Mouse (Mus musculus) cerebellum, postnatal 10 days (tissue): ENCODE data around the gene Msl1.
"Not testable (repeated sequence)": the region's sequence is repeated elsewhere in the genome, so short reads cannot be mapped to it uniquely, and the experiment has no call there.

Experiments
- DNase-seq, 2 experiments: peaks; one replicate each; pipeline ENCODE4 v3.0.0; 2021; ENCODE audit warnings: mixed read lengths in 2 of 2

Gene Msl1

DNA sequence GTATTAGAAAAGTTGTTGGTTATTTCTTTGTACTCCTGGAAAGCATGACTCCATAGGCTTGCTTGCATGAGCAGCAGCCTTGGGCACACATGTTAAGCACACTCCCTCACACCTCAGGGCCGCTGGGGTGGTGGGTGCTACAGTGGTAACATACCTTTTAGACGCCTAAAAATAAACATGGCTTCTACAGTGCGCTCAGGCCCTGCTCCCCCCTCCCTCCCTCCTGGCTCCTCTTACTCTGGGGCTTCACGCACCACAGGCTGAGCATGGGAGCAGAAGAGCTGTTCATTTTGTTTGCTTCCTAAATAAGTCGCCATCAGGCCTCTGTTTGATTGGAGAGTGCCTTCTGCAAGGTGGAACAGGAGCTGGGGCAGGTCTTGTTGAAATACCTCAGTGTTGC is 2.0 kb downstream of the Msl1 start:
- peak; percentile 50 to 58 for DNase-seq

DNA sequence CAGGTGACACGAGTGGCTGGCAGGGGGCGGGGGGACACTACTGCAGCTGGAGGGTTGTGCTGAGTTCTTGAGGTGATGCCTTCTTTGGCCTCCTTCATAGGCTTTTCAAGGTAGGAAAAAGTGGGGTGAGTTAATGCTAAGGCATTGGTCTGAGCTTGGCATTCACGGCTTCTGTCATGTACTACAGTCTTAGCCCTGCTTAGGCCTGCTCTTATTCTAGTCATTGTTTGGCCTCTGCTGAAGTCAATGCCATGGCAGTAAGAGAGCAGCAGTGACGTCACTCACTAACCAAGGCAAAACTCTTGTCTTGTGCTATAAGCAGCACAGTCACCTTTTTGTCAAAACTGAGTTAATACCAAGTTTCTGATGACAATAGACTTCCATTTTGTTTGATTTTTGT is 2.6 kb downstream of the Msl1 start:
- DNase-seq: no peak

DNA sequence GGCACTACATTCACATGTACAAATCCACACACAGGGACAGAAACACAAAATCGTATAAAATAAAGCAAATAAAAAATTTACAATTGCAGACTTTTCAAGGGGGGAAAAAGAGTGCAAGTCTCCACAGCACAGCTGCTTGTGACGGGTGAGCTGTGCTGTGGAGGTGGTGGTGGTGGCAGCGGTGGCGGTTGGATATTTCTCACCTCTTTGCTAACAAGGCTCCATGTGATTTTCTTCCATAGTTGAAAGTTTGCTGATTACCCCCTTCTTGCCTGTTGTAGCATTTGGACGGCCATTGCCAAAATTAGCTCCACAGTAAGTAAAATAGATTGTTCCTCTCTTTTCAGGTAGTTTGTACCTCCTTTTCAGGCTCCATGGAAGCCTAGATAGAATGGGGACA is 9.3 kb downstream of the Msl1 start, which contains the start of gene Casc3:
Gene Casc3 (plus strand): TSS at position 301 of the 400 bp plus-strand sequence.
- no peak for DNase-seq

DNA sequence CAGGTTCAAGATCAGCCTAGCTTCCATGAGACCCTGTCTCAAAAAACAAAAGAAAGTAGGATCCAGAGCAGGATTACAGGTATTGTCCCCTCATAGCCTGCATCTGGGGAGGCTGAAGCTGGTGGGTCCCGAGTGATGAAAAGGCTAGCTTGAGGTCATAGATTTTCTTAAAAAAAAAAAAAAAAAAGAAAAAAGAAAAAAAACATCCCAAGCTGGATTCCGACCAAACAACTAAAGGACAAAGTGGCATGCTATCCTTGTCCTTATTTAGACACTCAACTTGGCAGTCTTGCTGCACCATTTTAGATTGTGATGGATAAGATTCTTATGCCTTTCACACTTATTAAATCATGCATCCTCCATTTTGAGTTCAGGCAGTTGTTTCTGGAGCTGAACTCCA is 13.1 kb downstream of the Msl1 start:
- DNase-seq: peak in 1 of 2 experiments; percentile 28

DNA sequence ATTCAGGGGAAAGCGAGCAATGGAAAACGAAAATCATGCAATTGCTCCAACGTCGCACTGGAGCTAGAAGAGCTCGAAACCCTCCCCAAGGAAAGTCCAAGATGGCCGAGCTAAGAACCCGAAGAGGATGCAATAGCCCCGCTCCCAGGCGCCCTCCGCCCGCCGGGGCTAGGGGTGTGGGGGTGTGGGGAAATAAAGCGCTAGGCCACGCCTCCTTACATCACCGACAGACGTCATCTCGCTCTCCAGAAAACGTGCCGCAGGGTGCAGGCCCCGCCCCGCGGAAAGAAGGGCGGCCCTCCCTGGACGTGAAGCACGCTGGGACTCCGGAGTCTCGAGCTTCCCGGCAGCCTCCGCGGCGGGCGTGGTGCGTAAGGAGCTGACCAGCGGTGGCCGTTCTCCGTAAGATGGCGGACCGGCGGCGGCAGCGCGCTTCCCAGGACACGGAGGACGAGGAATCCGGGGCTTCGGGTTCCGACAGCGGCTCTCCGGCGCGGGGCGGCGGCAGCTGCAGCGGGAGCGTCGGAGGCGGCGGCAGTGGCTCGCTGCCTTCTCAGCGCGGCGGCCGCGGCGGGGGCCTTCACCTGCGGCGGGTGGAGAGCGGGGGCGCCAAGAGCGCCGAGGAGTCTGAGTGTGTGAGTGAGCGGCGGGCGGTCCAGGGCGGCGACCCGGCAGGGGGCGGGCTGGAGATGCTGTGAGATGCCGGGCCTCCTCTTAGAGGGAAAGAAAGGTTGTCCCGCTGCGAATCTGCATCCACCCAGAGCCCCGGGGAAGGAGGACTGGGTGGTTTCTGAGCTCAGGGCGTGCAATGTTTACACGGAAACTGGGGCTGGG is 14.4 kb downstream of the Msl1 start:
- DNase-seq: peak; percentile 99 to 100

DNA sequence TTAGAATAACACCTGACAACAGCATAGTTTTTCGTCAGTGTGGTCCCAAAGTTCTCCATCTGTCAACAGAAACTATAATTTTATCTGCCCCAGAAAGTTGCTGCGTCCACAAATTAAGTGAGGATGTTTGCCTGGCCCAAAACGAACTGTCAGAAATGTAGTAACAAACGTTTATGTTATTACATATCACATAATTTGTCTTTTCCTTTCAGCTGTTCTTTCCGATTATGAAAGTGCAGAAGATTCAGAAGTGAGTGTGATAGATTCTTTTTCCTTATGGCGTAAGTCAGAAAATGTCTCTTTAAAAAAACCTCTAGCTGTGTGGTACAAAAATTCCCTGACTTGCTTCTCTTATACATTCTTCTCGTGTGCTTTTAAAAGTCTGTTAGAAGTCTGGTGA is 15.4 kb downstream of the Msl1 start:
- no peak for DNase-seq

DNA sequence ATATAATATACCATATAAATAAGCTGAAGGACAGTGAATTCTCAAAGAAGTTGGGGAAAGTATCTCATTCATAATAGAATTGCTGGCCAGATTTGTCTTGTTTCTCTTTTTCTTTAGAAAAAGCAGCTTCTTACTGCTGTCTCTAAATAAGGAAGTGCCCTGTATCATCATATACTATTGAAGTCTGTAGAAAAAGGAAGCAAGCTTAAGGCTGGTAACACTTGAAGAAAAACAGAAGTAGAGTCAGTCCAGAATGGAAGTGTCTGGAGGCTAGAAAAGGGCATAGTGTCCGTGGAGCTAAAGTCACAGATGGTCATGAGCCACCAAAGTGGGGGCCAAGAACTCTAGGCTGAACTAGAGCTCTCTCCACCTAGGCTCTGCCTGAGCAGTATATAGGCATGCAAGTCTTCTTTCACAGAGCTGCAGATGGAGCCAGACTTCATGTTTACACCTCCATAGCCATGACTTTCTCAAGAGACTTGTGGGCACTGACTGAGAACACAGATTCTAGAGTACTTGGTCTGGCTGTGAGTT is 21.5 kb downstream of the Msl1 start:
- DNase-seq: no peak

DNA sequence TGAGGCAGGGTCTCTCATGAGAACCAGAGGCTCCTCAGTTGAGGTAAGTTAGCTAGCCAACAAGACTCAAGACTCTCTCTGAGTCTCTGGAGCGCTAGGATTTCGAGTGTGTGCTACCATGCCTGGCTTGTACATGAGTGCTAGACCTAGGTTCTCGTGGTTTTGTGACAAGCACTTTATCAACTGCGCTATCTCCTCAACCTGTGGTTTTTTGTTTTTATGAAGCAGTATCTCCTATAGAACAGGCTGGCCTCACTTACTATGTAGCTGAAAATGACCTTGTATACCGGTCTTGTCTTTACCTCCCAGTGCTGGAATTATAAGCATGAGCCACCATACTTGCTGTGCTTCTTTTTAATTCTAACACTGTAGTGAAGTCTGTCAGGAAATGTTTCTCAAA is 25.7 kb downstream of the Msl1 start:
- no peak for DNase-seq

DNA sequence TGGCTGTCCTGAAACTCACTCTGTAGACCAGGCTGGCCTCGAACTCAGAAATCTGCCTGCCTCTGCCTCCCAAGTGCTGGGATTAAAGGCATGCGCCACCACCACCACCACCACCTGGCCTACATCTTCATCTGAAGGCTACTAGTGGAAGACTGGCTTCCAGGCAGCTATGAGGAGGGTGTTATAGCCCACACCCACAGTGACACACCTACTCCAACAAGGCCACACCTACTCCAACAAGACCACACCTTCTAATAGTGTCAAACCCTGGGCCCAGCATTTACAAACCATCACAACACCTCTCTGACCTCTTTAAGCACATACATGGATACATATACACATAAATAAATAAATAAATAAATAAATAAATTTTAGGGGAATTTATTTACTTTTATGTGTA is 30.8 kb downstream of the Msl1 start:
- not testable (repeated sequence) for DNase-seq

DNA sequence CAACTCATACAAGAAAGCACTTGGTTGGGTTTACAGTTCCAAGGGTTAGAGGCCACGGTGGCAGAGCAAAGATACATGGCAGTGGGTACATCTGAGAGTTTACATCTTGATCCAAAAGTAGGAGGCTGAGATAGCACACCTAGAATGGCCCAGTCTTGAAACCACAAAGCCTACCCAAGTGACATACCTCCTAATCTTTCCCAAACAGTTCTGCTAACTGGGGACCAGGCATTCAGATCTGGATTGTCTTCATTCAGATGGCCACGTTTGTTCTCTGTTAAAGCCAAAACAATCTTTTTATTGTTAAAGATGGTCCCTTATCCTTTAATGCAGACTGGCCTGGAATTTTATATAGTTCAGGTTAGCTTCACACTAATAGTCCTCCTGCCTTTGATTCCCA is 32.6 kb downstream of the Msl1 start:
- DNase-seq: no peak

DNA sequence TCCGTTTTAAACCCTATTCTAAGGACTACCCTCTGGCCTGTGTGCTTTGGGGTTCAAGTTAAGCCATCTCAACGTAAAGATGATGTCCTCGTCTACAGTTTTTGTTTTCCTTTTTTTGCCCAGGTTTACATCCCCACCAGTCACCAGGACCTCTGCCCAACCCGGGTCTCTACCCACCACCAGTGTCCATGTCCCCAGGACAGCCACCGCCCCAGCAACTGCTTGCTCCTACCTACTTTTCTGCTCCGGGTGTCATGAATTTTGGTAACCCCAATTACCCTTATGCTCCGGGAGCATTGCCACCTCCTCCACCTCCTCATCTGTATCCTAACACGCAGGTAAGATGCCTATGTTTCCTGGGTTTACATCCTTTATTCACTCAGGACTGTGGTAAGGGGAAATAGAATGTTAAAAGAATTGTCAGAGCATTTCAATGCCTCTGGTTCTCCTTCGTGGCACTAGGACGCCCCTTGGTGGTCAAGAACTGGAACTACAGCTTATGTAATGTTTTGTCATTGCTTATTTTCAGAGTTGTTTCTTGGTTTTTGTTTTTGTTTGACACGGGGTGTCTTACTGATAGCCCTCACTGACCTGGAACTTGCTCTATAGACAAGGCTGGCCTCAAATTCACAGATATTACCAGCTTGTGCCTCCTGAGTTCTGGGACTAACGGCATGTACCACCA is 33.9 kb downstream of the Msl1 start:
- DNase-seq: peak; percentile 45 to 69

DNA sequence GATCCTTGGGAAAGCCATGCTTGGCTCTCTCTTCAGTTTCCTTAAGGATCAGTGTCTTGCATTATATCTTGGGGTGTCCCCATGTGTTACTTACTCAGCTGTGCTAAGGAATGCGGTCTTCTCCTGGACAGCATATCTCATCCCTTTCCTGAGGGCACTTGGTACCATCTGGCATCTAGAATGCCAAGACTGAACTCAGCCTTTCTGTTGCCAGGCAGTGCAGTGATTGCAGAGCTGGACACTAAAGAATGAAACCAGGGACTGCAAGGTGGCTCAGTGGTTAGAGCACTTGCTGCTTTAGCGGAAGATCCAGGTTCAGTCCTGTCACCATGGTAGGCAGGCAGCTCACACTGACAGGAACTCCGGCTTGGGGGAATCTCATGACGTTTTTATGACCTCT is 34.6 kb downstream of the Msl1 start:
- no peak for DNase-seq

DNA sequence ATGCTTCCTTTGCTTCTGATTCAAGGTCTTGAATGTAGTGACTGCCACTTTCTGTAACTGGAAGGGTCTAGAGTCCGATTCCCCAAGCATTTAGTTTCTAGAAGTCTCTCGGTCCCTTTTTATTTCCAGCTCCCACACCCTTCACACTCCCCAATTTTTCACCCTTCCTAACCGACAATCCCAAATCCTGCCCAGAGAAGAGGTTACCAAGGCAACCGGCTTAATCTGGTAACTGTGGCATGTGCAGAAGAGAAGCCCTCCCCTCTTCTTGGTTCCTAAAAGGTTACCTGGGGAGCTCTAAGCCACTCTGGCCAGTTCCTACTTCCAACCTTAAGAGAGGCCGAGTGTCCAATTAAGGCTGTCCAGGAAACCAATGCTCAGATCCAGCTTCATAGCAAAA is 40.0 kb downstream of the Msl1 start:
- no peak for DNase-seq

DNA sequence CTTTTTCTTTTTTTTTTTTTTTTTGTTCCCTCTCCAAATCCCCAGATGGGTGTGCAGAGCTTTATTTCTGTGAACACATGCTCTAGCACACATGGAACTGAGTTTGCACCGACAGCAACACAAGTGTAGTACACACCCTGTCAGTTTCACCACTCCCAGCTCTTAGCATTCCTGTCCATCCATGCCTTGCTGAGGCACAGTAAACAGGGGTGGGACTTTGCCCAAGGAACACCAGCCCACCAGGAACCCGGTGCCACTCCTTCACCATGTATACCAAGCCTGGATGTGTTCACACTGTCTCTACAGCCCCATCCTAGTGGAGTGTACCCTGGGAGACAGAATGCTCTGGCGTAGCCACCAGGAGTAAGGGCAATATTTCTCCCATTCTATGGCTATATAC is 40.4 kb downstream of the Msl1 start:
- no peak for DNase-seq

DNA sequence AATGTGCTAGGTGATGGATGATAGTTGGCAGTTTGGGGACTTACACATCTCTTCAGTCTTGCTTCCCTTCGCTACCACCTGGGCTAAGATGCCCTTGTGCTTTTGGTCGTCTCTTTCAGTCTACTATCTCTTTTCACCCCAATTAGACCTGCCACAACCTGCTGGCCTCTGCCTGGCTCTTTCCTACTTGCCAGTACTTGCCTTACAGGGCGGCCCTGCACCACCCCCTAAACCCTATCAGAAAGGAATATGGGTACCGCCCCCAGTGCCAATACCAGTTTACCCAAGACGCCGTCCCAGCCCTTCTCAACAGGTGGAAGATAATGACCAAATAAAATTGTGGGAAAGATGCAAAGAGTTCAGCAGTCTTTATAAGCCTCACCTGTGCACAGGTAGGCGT is 40.8 kb downstream of the Msl1 start:
- DNase-seq: no peak

DNA sequence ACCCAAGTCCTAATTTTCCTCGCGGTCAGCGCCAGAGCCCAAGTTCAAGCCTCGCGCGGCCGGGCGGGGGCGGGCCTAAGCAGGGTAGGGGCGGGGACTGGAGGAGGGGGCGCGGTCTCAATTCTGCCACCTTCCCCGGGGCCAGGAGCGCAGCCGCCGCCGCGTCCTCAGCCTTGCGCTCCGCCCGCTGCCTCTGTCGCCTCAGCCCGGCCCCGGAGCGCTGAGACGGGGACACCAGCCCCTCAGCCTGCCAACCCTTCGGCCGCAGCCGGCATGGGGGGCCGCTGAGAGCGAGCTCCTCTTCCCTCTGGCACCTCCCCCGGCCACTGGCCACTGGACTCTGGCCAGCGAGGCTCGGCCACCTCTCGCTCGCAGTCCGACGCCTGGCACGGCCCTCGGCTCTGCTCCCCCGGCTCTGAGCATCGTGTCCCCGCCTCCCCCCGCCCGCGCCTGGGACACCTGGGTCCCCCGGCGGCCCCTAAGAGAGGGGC is 41.4 kb downstream of the Msl1 start, which contains the start of gene Rapgefl1:
Gene Rapgefl1 (plus strand): TSS at position 135 of the 491 bp plus-strand sequence.
- peak; percentile 93 to 94 for DNase-seq

DNA sequence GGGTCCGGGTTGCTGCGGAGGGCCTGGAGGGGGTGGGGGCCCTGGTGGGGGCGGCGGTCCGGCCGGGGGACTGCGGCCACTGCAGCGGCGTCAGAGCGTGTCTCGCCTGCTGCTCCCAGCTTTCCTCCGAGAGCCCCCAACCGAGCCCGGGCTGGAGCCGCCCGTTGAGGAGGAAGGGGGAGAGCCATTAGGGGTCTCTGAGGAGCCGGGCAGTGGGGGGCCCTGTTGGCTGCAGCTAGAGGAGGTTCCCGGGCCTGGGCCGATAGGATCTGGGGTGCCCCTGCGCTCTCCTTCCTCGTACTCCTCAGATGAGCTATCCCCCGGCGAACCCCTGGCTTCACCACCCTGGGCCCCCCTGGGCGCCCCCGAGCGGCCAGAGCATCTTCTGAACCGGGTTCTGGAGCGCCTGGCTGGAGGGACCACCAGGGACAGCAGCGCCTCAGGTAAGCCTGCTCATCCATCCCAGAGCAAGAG is 42.0 kb downstream of the Msl1 start:
- no peak for DNase-seq

DNA sequence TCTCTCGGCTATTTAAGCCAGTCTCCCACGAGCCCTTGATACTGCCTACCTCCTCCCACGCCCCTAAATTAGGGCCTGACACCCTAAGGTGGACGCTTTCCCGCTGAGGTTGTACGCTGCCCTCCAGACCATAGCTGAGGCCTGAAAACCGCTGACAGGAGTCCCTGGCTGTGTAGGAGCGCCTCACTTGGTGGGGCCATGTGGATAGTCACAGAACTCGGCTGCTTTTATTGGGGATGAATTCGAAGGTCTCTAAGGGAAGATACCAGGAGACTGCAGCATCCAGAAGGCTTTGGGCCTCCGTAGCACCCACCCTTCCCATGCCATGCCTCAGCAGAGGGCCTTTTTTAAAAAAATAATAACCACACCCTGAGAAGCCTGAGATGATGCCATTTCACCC is 42.6 kb downstream of the Msl1 start:
- no peak for DNase-seq

DNA sequence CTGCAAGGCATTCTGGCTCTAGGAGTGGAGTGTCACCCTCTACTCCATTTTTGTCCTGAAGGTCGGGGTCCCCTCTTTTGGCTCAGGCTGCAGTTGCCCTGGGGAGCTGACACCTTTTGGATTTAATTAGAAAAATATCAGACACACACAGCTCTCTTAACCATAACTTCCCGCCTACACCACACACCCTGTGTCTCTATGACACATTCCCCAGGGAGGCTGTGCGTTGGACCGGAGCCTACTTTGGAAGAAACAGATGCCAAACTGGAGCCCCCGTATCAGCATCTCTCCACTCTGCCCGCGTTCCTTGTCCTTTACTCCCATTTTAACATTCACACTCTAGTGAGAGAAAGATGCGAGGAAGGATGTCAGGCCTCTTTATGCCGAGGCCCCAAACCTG is 43.2 kb downstream of the Msl1 start:
- DNase-seq: peak in 1 of 2 experiments; percentile 43

DNA sequence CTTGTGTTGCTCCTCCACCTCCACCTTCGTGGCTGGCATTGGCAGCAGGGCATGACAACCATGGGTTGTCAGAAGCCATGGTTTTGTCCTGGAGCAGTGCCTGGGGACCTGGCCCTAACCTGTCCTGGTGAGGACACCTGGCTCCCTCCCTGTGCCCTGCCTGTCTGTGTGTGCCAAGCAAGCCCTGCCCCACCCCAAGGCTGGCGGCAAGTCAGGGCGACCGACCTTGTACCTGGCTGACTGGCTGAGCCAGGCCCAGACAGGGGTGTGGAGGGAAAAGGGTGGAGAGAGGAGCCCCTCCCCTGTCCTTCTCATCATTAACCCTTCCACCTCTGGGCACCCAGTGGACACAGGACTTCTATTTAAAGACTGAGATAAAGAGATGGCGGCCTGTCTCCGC is 44.1 kb downstream of the Msl1 start:
- DNase-seq: peak in 1 of 2 experiments; percentile 37

DNA sequence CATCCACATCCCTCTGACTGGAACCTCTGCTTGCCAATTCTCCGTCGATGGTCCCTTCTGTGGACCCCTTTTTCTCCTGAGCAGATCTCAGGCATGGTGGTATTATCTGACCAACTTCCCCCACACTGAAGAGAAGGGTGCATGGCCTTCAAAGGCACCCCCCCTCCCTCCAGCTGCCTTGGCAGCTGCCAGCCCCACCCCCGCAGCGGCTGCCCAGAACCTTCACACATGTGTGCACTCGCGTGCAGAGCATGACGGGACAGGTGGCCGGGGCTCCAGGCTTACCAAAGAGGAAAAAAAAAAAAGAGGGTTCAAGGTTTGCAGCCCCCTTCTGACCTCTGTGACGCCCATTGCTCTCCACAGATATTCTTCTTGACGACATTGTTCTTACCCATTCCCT is 44.6 kb downstream of the Msl1 start:
- DNase-seq: no peak

DNA sequence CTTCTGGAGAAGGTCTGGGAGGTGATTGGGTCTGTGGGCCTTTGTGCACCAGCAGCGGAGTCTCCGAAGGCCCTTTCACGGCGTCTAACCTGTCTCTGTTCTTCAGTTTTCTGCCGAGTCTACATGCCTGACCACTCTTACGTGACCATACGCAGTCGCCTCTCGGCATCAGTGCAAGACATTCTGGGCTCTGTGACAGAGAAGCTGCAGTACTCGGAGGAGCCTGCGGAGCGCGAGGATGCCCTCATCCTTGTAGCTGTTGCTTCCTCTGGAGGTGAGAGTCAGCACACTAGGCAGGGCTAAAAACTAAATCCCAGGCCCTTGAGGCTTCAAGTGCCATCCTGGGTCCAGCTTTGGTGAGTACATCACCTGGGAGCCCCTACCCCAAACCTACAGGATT is 50.7 kb downstream of the Msl1 start:
- DNase-seq: peak; percentile 75 to 80

DNA sequence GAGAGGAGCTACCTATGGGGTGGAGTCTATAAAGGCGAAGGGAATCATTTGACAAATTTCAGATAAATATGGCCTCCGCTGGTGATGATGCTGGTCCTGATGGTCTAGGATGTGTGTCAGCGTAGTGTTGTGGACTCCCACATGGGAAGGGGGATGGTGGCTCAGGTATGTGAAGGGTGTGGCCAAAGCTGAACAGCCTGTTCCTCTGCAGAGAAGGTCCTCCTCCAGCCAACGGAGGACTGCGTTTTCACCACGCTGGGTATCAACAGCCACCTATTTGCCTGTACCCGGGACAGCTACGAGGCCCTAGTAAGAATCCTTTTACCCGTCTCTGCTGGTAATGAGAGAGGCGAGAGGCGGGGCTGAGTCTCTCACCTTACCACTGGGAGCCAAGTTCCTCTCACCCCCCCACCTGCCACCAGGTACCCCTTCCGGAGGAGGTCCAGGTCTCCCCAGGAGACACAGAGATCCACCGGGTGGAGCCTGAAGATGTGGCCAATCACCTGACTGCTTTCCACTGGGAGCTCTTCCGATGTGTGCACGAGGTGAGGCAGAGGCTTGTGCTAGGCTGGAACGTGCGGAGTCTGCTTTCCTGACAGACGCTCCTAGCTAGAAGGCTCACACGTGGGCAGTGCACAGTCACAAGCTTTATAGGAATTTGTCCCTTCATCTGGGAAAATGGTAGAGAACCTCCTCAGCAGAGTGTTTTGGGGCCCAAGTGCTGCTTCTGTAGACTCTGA is 51.7 kb downstream of the Msl1 start:
- DNase-seq: no peak
